Mouse (Mus musculus) cerebellum, adult 9-11 months (tissue): Measurements from ENCODE around the gene Tulp4.
"Not testable (repeated sequence)": the region's sequence is repeated elsewhere in the genome, so short reads cannot be mapped to it uniquely, and the experiment has no call there.

Experiments used
- DNase-seq: peaks from one replicate; pipeline ENCODE4 v3.0.0; 2022

Gene Tulp4

GRCm38 (mm10) chr17:6192275-6192674 lies 86.0 kb downstream of the Tulp4 start:
- DNase-seq = no peak

- no peak for DNase-seq
Observed at GRCm38 (mm10) chr17:6195390-6195789, 89.2 kb downstream of the Tulp4 start.

- DNase-seq = no peak
Observed at GRCm38 (mm10) chr17:6197491-6197890, 91.3 kb downstream of the Tulp4 start.

GRCm38 (mm10) chr17:6198670-6199069 lies 92.4 kb downstream of the Tulp4 start:
- DNase-seq = no peak

- DNase-seq = no peak
Observed at GRCm38 (mm10) chr17:6199166-6199565, 92.9 kb downstream of the Tulp4 start.

- DNase-seq = peak; percentile 87
Observed at GRCm38 (mm10) chr17:6201522-6202250, 95.4 kb downstream of the Tulp4 start.

- peak; percentile 47 for DNase-seq
Observed at GRCm38 (mm10) chr17:6202389-6203110, 96.3 kb downstream of the Tulp4 start.

GRCm38 (mm10) chr17:6203126-6203525 lies 96.9 kb downstream of the Tulp4 start:
- no peak for DNase-seq

GRCm38 (mm10) chr17:6203795-6204194 lies 97.6 kb downstream of the Tulp4 start:
- DNase-seq = no peak

- no peak for DNase-seq
Observed at GRCm38 (mm10) chr17:6211721-6212120, 105.5 kb downstream of the Tulp4 start.

- DNase-seq = no peak
Observed at GRCm38 (mm10) chr17:6215640-6216039, 109.4 kb downstream of the Tulp4 start.

GRCm38 (mm10) chr17:6216514-6216913 lies 110.3 kb downstream of the Tulp4 start:
- no peak for DNase-seq

- not testable (repeated sequence) for DNase-seq
Observed at GRCm38 (mm10) chr17:6232633-6233032, 126.4 kb downstream of the Tulp4 start.

GRCm38 (mm10) chr17:6251298-6251697 lies 145.1 kb downstream of the Tulp4 start:
- not testable (repeated sequence) for DNase-seq

- not testable (repeated sequence) for DNase-seq
Observed at GRCm38 (mm10) chr17:6256400-6257069, 150.3 kb downstream of the Tulp4 start, which contains the start of gene Tmem181a. TSS of gene Tmem181a (plus strand) at chr17:6256860.

GRCm38 (mm10) chr17:6257070-6257456 lies 150.8 kb downstream of the Tulp4 start:
- peak; percentile 86 for DNase-seq

GRCm38 (mm10) chr17:6269876-6270831 lies 163.9 kb downstream of the Tulp4 start:
- DNase-seq = peak; percentile 47

GRCm38 (mm10) chr17:6270840-6271239 lies 164.6 kb downstream of the Tulp4 start:
- DNase-seq = peak; percentile 19

GRCm38 (mm10) chr17:6271970-6272369 lies 165.7 kb downstream of the Tulp4 start:
- DNase-seq = peak; percentile 19

- DNase-seq = peak; percentile 20
Observed at GRCm38 (mm10) chr17:6274693-6275092, 168.5 kb downstream of the Tulp4 start.

GRCm38 (mm10) chr17:6279205-6279604 lies 173.0 kb downstream of the Tulp4 start:
- DNase-seq = not testable (repeated sequence)

GRCm38 (mm10) chr17:6279772-6280171 lies 173.5 kb downstream of the Tulp4 start:
- not testable (repeated sequence) for DNase-seq
